12 mouse cellular contexts compared by ENCODE assay signal in genomic region chr13:9149473-9150217, GRCm38 (mm10). TPM values are rescaled to one million over a fixed set of nuclear protein-coding genes. Genes with fewer than 3 reads are reported as not detected.
A peak's percentile ranks its signal among the peaks of the same experiment; 100 is the strongest.
DNase-seq lines count a peak whose midpoint lies in the region; ATAC-seq and TF ChIP-seq lines count a peak whose summit lies in the region.
"Had no signal": no experiment of that assay in that cellular context is flagged by ENCODE, and none has a peak within 500 bp of the region (broad histone marks: within the 10 kb centered on the region; RNA-seq: fewer than 3 reads in every experiment).

No protein-coding gene starts in this region.

- no peak overlapping the region for H3K4me3 ChIP-seq in layer of hippocampus, adult 2 months
- H3K4me3 ChIP-seq in G1E (ENCODE audit: low read depth, low read length) (no peak overlapping the region), myocyte (no peak overlapping the region)
- H3K4me3 ChIP-seq: embryonic facial prominence, embryonic 12.5 days; heart, embryonic 15.5 days; limb, embryonic 10.5 days had no signal

- peak overlapping the region; percentile 32 for H3K4me2 ChIP-seq in myocyte (ENCODE audit: low read depth)
- H3K4me2 ChIP-seq: embryonic facial prominence, embryonic 12.5 days; heart, embryonic 15.5 days; lung, embryonic 14.5 days had no signal

- H3K27me3 ChIP-seq in G1E (ENCODE audit: insufficient read depth, low read length) (no peaks in the 10 kb centered on the region), myocyte (ENCODE audit: control insufficient read depth, insufficient read depth, insufficient read length) (no peaks in the 10 kb centered on the region)
- H3K27me3 ChIP-seq: embryonic facial prominence, embryonic 12.5 days; heart, embryonic 15.5 days had no signal

- no peak overlapping the region for H3ac ChIP-seq in myocyte (ENCODE audit: control insufficient read depth, insufficient read length)

- peaks cover 45% of the 10 kb centered on the region for H3K4me1 ChIP-seq in G1E (ENCODE audit: insufficient read depth, low read depth, low read length)
- H3K4me1 ChIP-seq: embryonic facial prominence, embryonic 12.5 days; heart, embryonic 15.5 days; limb, embryonic 10.5 days had no signal

- peaks cover 11% of the 10 kb centered on the region for H3K79me2 ChIP-seq in myocyte (ENCODE audit: control insufficient read depth, insufficient read depth)

- peaks cover 93% of the 10 kb centered on the region for H3K36me3 ChIP-seq in G1E (replicated peaks)
- H3K36me3 ChIP-seq in myocyte (ENCODE audit: control insufficient read depth, insufficient read depth): peaks cover 66% of the 10 kb centered on the region

- peak overlapping the region; percentile 56 for H3K27ac ChIP-seq in layer of hippocampus, adult 2 months
- H3K27ac ChIP-seq: embryonic facial prominence, embryonic 12.5 days; heart, embryonic 15.5 days; limb, embryonic 10.5 days had no signal

- no peak for DNase-seq in layer of hippocampus, adult 2 months (ENCODE audit: low spot score in 2 of 2)
- DNase-seq in layer of hippocampus, postnatal 25 days (ENCODE audit: extremely low spot score in 1 of 2, low spot score in 1 of 2): no peak
- DNase-seq in G1E (ENCODE audit: low spot score): no peak
- peak; percentile 65 for DNase-seq in brain, adult 2 months (ENCODE audit: low read depth, low spot score)
- no peak for DNase-seq in c-Kit-positive CD71-positive TER-119-positive erythroid progenitor cells, embryonic 14.5 days (ENCODE audit: low spot score)
- no peak for DNase-seq in layer of hippocampus, adult 8-10 months (ENCODE audit: low spot score in 2 of 2)
- DNase-seq in thymus, postnatal 14 days: no peak
- DNase-seq: lung, embryonic 14.5 days had no signal

- no peak for TF ChIP-seq POLR2A in myocyte (IDR thresholded peaks at IDR 0.05; ENCODE audit: insufficient read length, low read depth)

- no peaks in the 10 kb centered on the region for H3K9me3 ChIP-seq in G1E (replicated peaks)
- H3K9me3 ChIP-seq: embryonic facial prominence, embryonic 12.5 days; heart, embryonic 15.5 days; limb, embryonic 10.5 days had no signal

- peak; percentile 49 for ATAC-seq in G1E (ENCODE audit: extremely low read depth, insufficient number of reproducible peaks, low FRiP score, poor library complexity, severe bottlenecking)

- no peak for TF ChIP-seq CTCF in layer of hippocampus, adult 2 months (conservative IDR thresholded peaks at IDR 0.05)
- TF ChIP-seq CTCF in G1E (IDR thresholded peaks at IDR 0.05; ENCODE audit: low read depth, low read length): no peak

TF ChIP-seq in myocyte, 11 proteins besides CTCF, POLR2A, EP300 and RAD21:
- TF ChIP-seq SRF (IDR thresholded peaks at IDR 0.05; ENCODE audit: control insufficient read depth, insufficient read length, low read depth): no peak
- TF ChIP-seq USF1 (IDR thresholded peaks at IDR 0.05; ENCODE audit: low read depth): no peak
- TF ChIP-seq REST (IDR thresholded peaks at IDR 0.05; ENCODE audit: insufficient read depth, insufficient read length): no peak
- peak; percentile 54; the same call in 1 of the 2 replicates for TF ChIP-seq CEBPB (IDR thresholded peaks at IDR 0.05; ENCODE audit: insufficient read depth, poor library complexity, severe bottlenecking)
- no peak for TF ChIP-seq MYOD1 (IDR thresholded peaks at IDR 0.05; ENCODE audit: control insufficient read depth in 1 of 3, insufficient read length in 2 of 3, low read depth in 2 of 3)
- no peak for TF ChIP-seq POLR2AphosphoS2 (IDR thresholded peaks at IDR 0.05; ENCODE audit: insufficient read length, low read depth)
- no peak for TF ChIP-seq E2F4 (IDR thresholded peaks at IDR 0.05; ENCODE audit: insufficient read depth)
TF ChIP-seq in myocyte: peak in this region for 1.

RNA-seq across cellular contexts. Expression of gene Larp4b, which starts 56.0 kb away (rescaled TPM):
- 10 to 100 TPM; 72.7 to 76.8 TPM for total RNA-seq in layer of hippocampus, adult 2 months (2021)
- 10 to 100 TPM; 73.2 to 76.8 TPM for total RNA-seq in layer of hippocampus, postnatal 25 days (2021)
- total RNA-seq in G1E (2014; fragmentation: Nextera tagmentation): 233 and 246 TPM in 2 replicates
- 174 and 208 TPM in 2 replicates for total RNA-seq in G1E (2017)
- polyA plus RNA-seq in G1E (2012): 53.7 and 66.3 TPM in 2 replicates
- 20.3 TPM for polyA plus RNA-seq in myocyte (2012; fragmentation: generic; extraction: Trizol)
- total RNA-seq in layer of hippocampus, adult 8-10 months (2022): 10 to 100 TPM; 69.6 to 73.1 (median 70.6) TPM
